Mouse (Mus musculus) forebrain, postnatal 0 days (tissue): ENCODE results near the gene Fcor. TPM values are rescaled to one million over a fixed set of nuclear protein-coding genes. Genes with fewer than 3 reads are reported as not detected.

Experiments
- ATAC-seq: fragments of 200-750 bp; cut with Nextera tagmentation; 2 replicates; pipeline ENCODE4 v1.8.0; 2017; ENCODE audit warnings: mild to moderate bottlenecking, moderate library complexity
- DNase-seq: peaks from one replicate; pipeline ENCODE4 v3.0.0-alpha.2; 2015
- H3K27ac ChIP-seq: fragments of 300-500 bp; sonication (generic); 2 replicates; pipeline ENCODE4 v1.5.1; 2014; ENCODE audit warnings: low read depth, mild to moderate bottlenecking, antibody characterized with exemption, low read length, moderate library complexity, mixed read lengths
- H3K27me3 ChIP-seq: fragments of 300-500 bp; sonication (generic); 2 replicates; pipeline ENCODE4 v1.6.1; 2014; ENCODE audit warnings: mild to moderate bottlenecking, low read length, mixed read lengths; ENCODE audit not compliant: insufficient read depth
- H3K36me3 ChIP-seq: fragments of 300-500 bp; sonication (generic); 2 replicates; pipeline ENCODE4 v1.6.1; 2014; ENCODE audit warnings: mild to moderate bottlenecking, moderate library complexity; ENCODE audit not compliant: insufficient read depth
- H3K4me1 ChIP-seq: fragments of 300-500 bp; sonication (generic); 2 replicates; pipeline ENCODE4 v1.6.1; 2014; ENCODE audit warnings: antibody characterized with exemption; ENCODE audit not compliant: insufficient read depth
- H3K4me2 ChIP-seq: fragments of 300-500 bp; sonication (generic); 2 replicates; pipeline ENCODE4 v1.6.1; 2014; ENCODE audit warnings: low read depth, mild to moderate bottlenecking, moderate library complexity
- H3K4me3 ChIP-seq: fragments of 300-500 bp; sonication (generic); 2 replicates; pipeline ENCODE4 v1.5.1; 2014; ENCODE audit warnings: low read depth, low read length, mixed read lengths
- H3K9ac ChIP-seq: fragments of 300-500 bp; sonication (generic); 2 replicates; pipeline ENCODE4 v1.6.1; 2014; ENCODE audit warnings: mild to moderate bottlenecking
- H3K9me3 ChIP-seq: fragments of 300-500 bp; sonication (generic); 2 replicates; pipeline ENCODE4 v1.6.1; 2016; ENCODE audit warnings: low read length
- CTCF ChIP-seq: sonication (generic); IDR thresholded peaks from 2 replicates; pipeline ENCODE4 v1.5.1; 2016; ENCODE audit warnings: antibody characterized with exemption, control low read depth, low read depth
- WGBS: fragments of 180-500 bp; shearing (Covaris S2); extraction: QIAGEN DNeasy Blood & Tissue Kit; methylation state at CpG from one replicate; pipeline ENCODE4 v1.1.7; 2014; 5-methylcytosine and 5-hydroxymethylcytosine counted together
- polyA plus RNA-seq: library from polyadenylated mRNA; unstranded; fragments of >200 nt; fragmentation: Nextera tagmentation; extraction: Ambion mirVana; gene quantifications from 2 replicates; pipeline ENCODE4 v1.2.1, GENCODE M21; 2015
- total RNA-seq: library from RNA; depleted of rRNA; stranded (reverse); fragments of >200 nt; gene quantifications from 2 replicates; pipeline ENCODE4 v1.2.3, GENCODE M21; 2014; rRNA removed

The Fcor gene
- total and polyA plus RNA-seq, 2 experiments from 2014 or later = 9.8 to 21.0 TPM

GRCm38 (mm10) chr8:3621199-3621970 lies 50.8 kb downstream of the Fcor start, which contains the start of the genes Xab2 and Pet100:
Gene Xab2, minus strand, starts transcription at chr8:3621316.
Gene Pet100, plus strand, starts transcription at chr8:3621548.
- WGBS = under 1% methylated on average over 37 of the region's 37 CpGs
- H3K9ac ChIP-seq = peak within 1 kb of the TSS; percentile 70

More at GRCm38 (mm10) chr8:3621199-3621970, 50.8 kb downstream of the Fcor start, which contains the start of the genes Xab2 and Pet100:
- Histone ChIP-seq H3K27ac (no peak within 1 kb of the TSS), H3K4me3 (peak within 1 kb of the TSS; percentile 99), H3K4me2 (peak within 1 kb of the TSS; percentile 86), H3K9me3 (no peaks in the 10 kb centered on the region), H3K27me3 (no peaks in the 10 kb centered on the region), H3K36me3 (peaks cover 15% of the 10 kb centered on the region), H3K4me1 (peaks cover 13% of the 10 kb centered on the region)
- ATAC-seq (peak; percentile 98), DNase-seq (peak; percentile 100)
- TF ChIP-seq CTCF = no peak

Other genes starting within 250 kb of the Fcor start
- gene Pex11g, start 204.7 kb downstream of the Fcor start, total RNA-seq = 1.1 and 1.3 TPM in 2 replicates
- 2.0 and 2.2 TPM in 2 replicates for gene Pex11g, start 204.7 kb downstream of the Fcor start, polyA plus RNA-seq
- gene Tex45, start 201.5 kb downstream of the Fcor start, total RNA-seq = 0.15 TPM in 1 of 2 replicates, not detected in the other
- 0.18 and 0.68 TPM in 2 replicates for gene Tex45, start 201.5 kb downstream of the Fcor start, polyA plus RNA-seq
- 64.6 and 85.3 TPM in 2 replicates for gene Zfp358, start 179.2 kb downstream of the Fcor start, total RNA-seq
- 64.7 and 67.9 TPM in 2 replicates for gene Zfp358, start 179.2 kb downstream of the Fcor start, polyA plus RNA-seq
- gene Mcoln1, start 171.9 kb downstream of the Fcor start, total RNA-seq = 63.5 and 77.6 TPM in 2 replicates
- 69.8 and 80.5 TPM in 2 replicates for gene Mcoln1, start 171.9 kb downstream of the Fcor start, polyA plus RNA-seq
- 42.6 and 56.4 TPM in 2 replicates for gene Pnpla6, start 157.0 kb downstream of the Fcor start, total RNA-seq
- 22.2 and 26.3 TPM in 2 replicates for gene Pnpla6, start 157.0 kb downstream of the Fcor start, polyA plus RNA-seq
- not detected in 2 replicates for gene C330021F23Rik, start 104.4 kb downstream of the Fcor start, total RNA-seq
- 0.22 and 0.29 TPM in 2 replicates for gene C330021F23Rik, start 104.4 kb downstream of the Fcor start, polyA plus RNA-seq
- gene Camsap3, start 85.1 kb downstream of the Fcor start, total RNA-seq = 97.8 and 103 TPM in 2 replicates
- gene Camsap3, start 85.1 kb downstream of the Fcor start, polyA plus RNA-seq = 36.6 and 42.4 TPM in 2 replicates
- 38.7 and 48.4 TPM in 2 replicates for gene Xab2, start 51.0 kb downstream of the Fcor start, total RNA-seq
- gene Xab2, start 51.0 kb downstream of the Fcor start, polyA plus RNA-seq = 34.6 and 37.3 TPM in 2 replicates
- 17.7 and 22.9 TPM in 2 replicates for gene Pet100, start 50.8 kb downstream of the Fcor start, total RNA-seq
- gene Pet100, start 50.8 kb downstream of the Fcor start, polyA plus RNA-seq = 82.4 and 121 TPM in 2 replicates
- not detected in 2 replicates for gene Pcp2, start 46.8 kb downstream of the Fcor start, total RNA-seq
- not detected in 2 replicates for gene Pcp2, start 46.8 kb downstream of the Fcor start, polyA plus RNA-seq
- 33.9 and 43.8 TPM in 2 replicates for gene Stxbp2, start 41.4 kb downstream of the Fcor start, total RNA-seq
- 35.5 and 44.7 TPM in 2 replicates for gene Stxbp2, start 41.4 kb downstream of the Fcor start, polyA plus RNA-seq
- 0.38 and 1.7 TPM in 2 replicates for gene Retn, start 16.6 kb downstream of the Fcor start, total RNA-seq
- 0.42 and 0.44 TPM in 2 replicates for gene Retn, start 16.6 kb downstream of the Fcor start, polyA plus RNA-seq
- gene Mcemp1, start 6.6 kb downstream of the Fcor start, total RNA-seq = 0.19 TPM in 1 of 2 replicates, not detected in the other
- 0.30 and 0.40 TPM in 2 replicates for gene Mcemp1, start 6.6 kb downstream of the Fcor start, polyA plus RNA-seq
- gene Trappc5, start 3.9 kb upstream of the Fcor start, total RNA-seq = 70.5 and 72.7 TPM in 2 replicates
- gene Trappc5, start 3.9 kb upstream of the Fcor start, polyA plus RNA-seq = 61.2 and 68.5 TPM in 2 replicates
- not detected in 2 replicates for gene Fcer2a, start 21.8 kb upstream of the Fcor start, total RNA-seq
- 0.20 and 0.24 TPM in 2 replicates for gene Fcer2a, start 21.8 kb upstream of the Fcor start, polyA plus RNA-seq
- not detected in 2 replicates for gene Clec4g, start 48.3 kb upstream of the Fcor start, total RNA-seq
- gene Clec4g, start 48.3 kb upstream of the Fcor start, polyA plus RNA-seq = 0.21 TPM in 1 of 2 replicates, not detected in the other
- not detected in 2 replicates for gene Cd209a, start 76.6 kb upstream of the Fcor start, total RNA-seq
- gene Cd209a, start 76.6 kb upstream of the Fcor start, polyA plus RNA-seq = 0.13 TPM in 1 of 2 replicates, not detected in the other
- gene Cd209e, start 181.9 kb upstream of the Fcor start, total RNA-seq = not detected in 2 replicates
- not detected in 2 replicates for gene Cd209e, start 181.9 kb upstream of the Fcor start, polyA plus RNA-seq
- gene Cd209d, start 206.2 kb upstream of the Fcor start, total RNA-seq = not detected in 2 replicates
- gene Cd209d, start 206.2 kb upstream of the Fcor start, polyA plus RNA-seq = not detected in 2 replicates